Mouse (Mus musculus) kidney, adult 11 months (tissue): ENCODE data around the gene Epsti1.
"Not testable (repeated sequence)": the region's sequence is repeated elsewhere in the genome, so short reads cannot be mapped to it uniquely, and the experiment has no call there.

Source experiments
- DNase-seq: peaks from one replicate; pipeline ENCODE4 v3.0.0; 2022

Epsti1 gene

GRCm38 (mm10) chr14:77904171-77904762 lies at the start of gene Epsti1:
TSS of gene Epsti1 (plus strand) at chr14:77904239.
- DNase-seq = peak; percentile 17

- DNase-seq = no peak
Measured at GRCm38 (mm10) chr14:77859894-77860293, 44.1 kb upstream of the Epsti1 start.

GRCm38 (mm10) chr14:77860841-77861560 lies 43.0 kb upstream of the Epsti1 start:
- no peak for DNase-seq

GRCm38 (mm10) chr14:77864051-77864450 lies 40.0 kb upstream of the Epsti1 start:
- DNase-seq = no peak

- DNase-seq = no peak
Measured at GRCm38 (mm10) chr14:77864510-77864909, 39.5 kb upstream of the Epsti1 start.

- no peak for DNase-seq
Measured at GRCm38 (mm10) chr14:77867601-77868000, 36.4 kb upstream of the Epsti1 start.

GRCm38 (mm10) chr14:77870926-77871325 lies 33.1 kb upstream of the Epsti1 start:
- no peak for DNase-seq

GRCm38 (mm10) chr14:77871380-77871975 lies 32.6 kb upstream of the Epsti1 start:
- DNase-seq = no peak

GRCm38 (mm10) chr14:77874304-77875241 lies 29.5 kb upstream of the Epsti1 start, which contains the start of gene Dnajc15:
TSS of gene Dnajc15 (minus strand) at chr14:77875125.
- peak; percentile 84 for DNase-seq

- no peak for DNase-seq
Measured at GRCm38 (mm10) chr14:77876199-77876598, 27.8 kb upstream of the Epsti1 start.

- DNase-seq = not testable (repeated sequence)
Measured at GRCm38 (mm10) chr14:77877876-77878275, 26.2 kb upstream of the Epsti1 start.

GRCm38 (mm10) chr14:77881998-77882397 lies 22.0 kb upstream of the Epsti1 start:
- no peak for DNase-seq

GRCm38 (mm10) chr14:77882669-77883068 lies 21.4 kb upstream of the Epsti1 start:
- no peak for DNase-seq

GRCm38 (mm10) chr14:77886376-77886775 lies 17.7 kb upstream of the Epsti1 start:
- DNase-seq = no peak

- no peak for DNase-seq
Measured at GRCm38 (mm10) chr14:77886941-77887340, 17.1 kb upstream of the Epsti1 start.

- no peak for DNase-seq
Measured at GRCm38 (mm10) chr14:77889911-77890310, 14.1 kb upstream of the Epsti1 start.

GRCm38 (mm10) chr14:77895951-77896350 lies 8.1 kb upstream of the Epsti1 start:
- no peak for DNase-seq

- no peak for DNase-seq
Measured at GRCm38 (mm10) chr14:77902541-77902940, 1.5 kb upstream of the Epsti1 start.

GRCm38 (mm10) chr14:77905466-77905865 lies 1.4 kb downstream of the Epsti1 start:
- no peak for DNase-seq

- no peak for DNase-seq
Measured at GRCm38 (mm10) chr14:77906586-77906985, 2.5 kb downstream of the Epsti1 start.

- DNase-seq = no peak
Measured at GRCm38 (mm10) chr14:77915776-77916175, 11.7 kb downstream of the Epsti1 start.

- DNase-seq = no peak
Measured at GRCm38 (mm10) chr14:77921641-77922040, 17.6 kb downstream of the Epsti1 start.
